ENCODE assay signal across 23 mouse cellular contexts in genomic region chr12:113193423-113193822, GRCm38 (mm10). TPM values are rescaled to one million over a fixed set of nuclear protein-coding genes. Genes with fewer than 3 reads are reported as not detected.
A peak's percentile ranks its signal among the peaks of the same experiment; 100 is the strongest.
DNase-seq lines count a peak whose midpoint lies in the region; ATAC-seq and TF ChIP-seq lines count a peak whose summit lies in the region.
"Had no signal": no experiment of that assay in that cellular context is flagged by ENCODE, and none has a peak within 500 bp of the region (broad histone marks: within the 10 kb centered on the region; RNA-seq: fewer than 3 reads in every experiment).

No protein-coding gene starts in this region.

- in situ Hi-C loops in Patski (cut with MboI; ENCODE audit: low pct_unique_long_range_greater_than_20kb) = no loop called here

- WGBS in cerebellum, adult 2 months = 86% methylated on average over 2 of the region's 2 CpGs

- no peaks in the 10 kb centered on the region for H3K4me1 ChIP-seq in cerebellum, adult 2 months (ENCODE audit: control insufficient read depth, insufficient read depth, low read length)
- H3K4me1 ChIP-seq: embryonic facial prominence, embryonic 12.5 days; forebrain, embryonic 10.5 days; forebrain, embryonic 12.5 days had no signal

- no peak overlapping the region for H3K4me3 ChIP-seq in cerebellum, adult 2 months (replicated peaks; ENCODE audit: insufficient read depth, low read depth, low read length)
- H3K4me3 ChIP-seq: embryonic facial prominence, embryonic 12.5 days; erythroblast, embryonic 14.5 days; forebrain, embryonic 10.5 days; forebrain, embryonic 12.5 days had no signal

- H3K27ac ChIP-seq in cerebellum, adult 2 months (ENCODE audit: insufficient read depth, low read length) = no peak overlapping the region
- H3K27ac ChIP-seq: embryonic facial prominence, embryonic 12.5 days; forebrain, embryonic 10.5 days; forebrain, embryonic 12.5 days had no signal

- CTCF ChIA-PET in Patski (lab: Charles Lee) = interaction anchor here (1.8 kb wide), 1 partner anchor 12 kb away, joined by 4 read pairs; no protein-coding TSS in a partner anchor

- no peak for DNase-seq in frontal cortex, postnatal 36 days (ENCODE audit: low spot score in 2 of 2)
- no peak for DNase-seq in Patski (ENCODE audit: low read depth, low spot score)
- no peak for DNase-seq in right cerebral cortex, postnatal 4 days
- DNase-seq in lung, postnatal 4 days = no peak
- DNase-seq in cerebellum, adult 2 months = no peak
- DNase-seq: adrenal gland, adult 2 months; adrenal gland, postnatal 10 days; adrenal gland, postnatal 25 days; cerebellum, adult 11-12 months; cerebellum, adult 8-10 months; cerebellum, adult 9-11 months; cerebellum, postnatal 14 days; cerebellum, postnatal 36 days; embryo, embryonic 11 days had no signal

- TF ChIP-seq POLR2A in cerebellum, adult 2 months (IDR thresholded peaks at IDR 0.05; ENCODE audit: borderline replicate concordance, insufficient read depth, low read length) = no peak

- POLR2A ChIA-PET in Patski (lab: Charles Lee) = no interaction called here

- no peaks in the 10 kb centered on the region for H3K27me3 ChIP-seq in Patski
- no peaks in the 10 kb centered on the region for H3K27me3 ChIP-seq in cerebellum, adult 2 months (ENCODE audit: control insufficient read depth, insufficient read depth, low read length)
- H3K27me3 ChIP-seq: embryonic facial prominence, embryonic 12.5 days had no signal

- no peak for TF ChIP-seq CTCF in Patski (IDR thresholded peaks at IDR 0.05)
- TF ChIP-seq CTCF in cerebellum, adult 2 months (IDR thresholded peaks at IDR 0.05; ENCODE audit: borderline replicate concordance, insufficient read depth, low read depth, low read length) = no peak

- peak; percentile 27; the same call in 1 of the 2 replicates for ATAC-seq in frontal cortex, adult (ENCODE audit: low TSS enrichment)
- peak; percentile 40 for ATAC-seq in Patski
- peak; percentile 14; the same call in 1 of the 2 replicates for ATAC-seq in megakaryocyte progenitor cell, adult 5-6 weeks (replicated peaks; ENCODE audit: poor library complexity)
- ATAC-seq: forebrain, embryonic 14.5 days; forebrain, embryonic 16.5 days had no signal

RNA-seq across cellular contexts. Expression of gene Tmem121, which starts 7.7 kb away (rescaled TPM):
- 12.3 TPM for polyA plus RNA-seq in Patski (2021)
- 0.17 TPM in 1 of 2 replicates, not detected in the other for total RNA-seq in megakaryocyte progenitor cell, adult 5-6 weeks (2015)
- total RNA-seq in megakaryocyte progenitor cell, adult 5-6 weeks (2017) = 0.12 TPM in 1 of 2 replicates, not detected in the other
- 30.9 and 31.3 TPM in 2 replicates for polyA plus RNA-seq in cerebellum, adult 2 months (2012; rRNA removed)
- total RNA-seq: common myeloid progenitor, adult 5-6 weeks had no signal
- polyA plus RNA-seq: erythroblast, embryonic 14.5 days had no signal

RNA-seq across cellular contexts. Expression of gene Tedc1, which starts 37.2 kb away (rescaled TPM):
- 9.7 TPM for polyA plus RNA-seq in Patski (2021)
- 5.2 and 5.3 TPM in 2 replicates for total RNA-seq in megakaryocyte progenitor cell, adult 5-6 weeks (2015)
- total RNA-seq in megakaryocyte progenitor cell, adult 5-6 weeks (2017) = 14.6 and 17.8 TPM in 2 replicates
- 1.1 and 1.6 TPM in 2 replicates for polyA plus RNA-seq in cerebellum, adult 2 months (2012; rRNA removed)

RNA-seq across cellular contexts. Expression of gene Crip1, which starts 47.3 kb away (rescaled TPM):
- polyA plus RNA-seq in Patski (2021) = 0.17 TPM
- total RNA-seq in megakaryocyte progenitor cell, adult 5-6 weeks (2015) = 139 and 158 TPM in 2 replicates
- total RNA-seq in megakaryocyte progenitor cell, adult 5-6 weeks (2017) = 126 and 150 TPM in 2 replicates
- 44.5 and 55.5 TPM in 2 replicates for polyA plus RNA-seq in cerebellum, adult 2 months (2012; rRNA removed)

RNA-seq across cellular contexts. Expression of gene Crip2, which starts 53.4 kb away (rescaled TPM):
- polyA plus RNA-seq in Patski (2021) = 101 TPM
- 0.77 and 1.1 TPM in 2 replicates for total RNA-seq in megakaryocyte progenitor cell, adult 5-6 weeks (2015)
- total RNA-seq in megakaryocyte progenitor cell, adult 5-6 weeks (2017) = 0.57 and 1.2 TPM in 2 replicates
- 66.2 and 67.0 TPM in 2 replicates for polyA plus RNA-seq in cerebellum, adult 2 months (2012; rRNA removed)

Comparison
In these comparisons a context has a peak if more than half of its experiments do, and no peak if none do; other contexts are left out.
1. RNA of gene Crip1, which starts 47.3 kb away (polyA plus RNA-seq): 44.5 to 55.5 TPM in cerebellum, adult 2 months; 0.17 TPM in Patski (single experiment); every median in the first group is over 10 times any median in the second.
2. Peak in every context shown above with its lines, with median percentiles within 50 percentile points of each other: ATAC-seq.